Mouse (Mus musculus) cerebellum, adult 11-12 months (tissue): ENCODE results near the gene Fkbp5.

ENCODE experiments used
- DNase-seq: peaks from one replicate; pipeline ENCODE4 v3.0.0; 2022

The Fkbp5 gene

DNA sequence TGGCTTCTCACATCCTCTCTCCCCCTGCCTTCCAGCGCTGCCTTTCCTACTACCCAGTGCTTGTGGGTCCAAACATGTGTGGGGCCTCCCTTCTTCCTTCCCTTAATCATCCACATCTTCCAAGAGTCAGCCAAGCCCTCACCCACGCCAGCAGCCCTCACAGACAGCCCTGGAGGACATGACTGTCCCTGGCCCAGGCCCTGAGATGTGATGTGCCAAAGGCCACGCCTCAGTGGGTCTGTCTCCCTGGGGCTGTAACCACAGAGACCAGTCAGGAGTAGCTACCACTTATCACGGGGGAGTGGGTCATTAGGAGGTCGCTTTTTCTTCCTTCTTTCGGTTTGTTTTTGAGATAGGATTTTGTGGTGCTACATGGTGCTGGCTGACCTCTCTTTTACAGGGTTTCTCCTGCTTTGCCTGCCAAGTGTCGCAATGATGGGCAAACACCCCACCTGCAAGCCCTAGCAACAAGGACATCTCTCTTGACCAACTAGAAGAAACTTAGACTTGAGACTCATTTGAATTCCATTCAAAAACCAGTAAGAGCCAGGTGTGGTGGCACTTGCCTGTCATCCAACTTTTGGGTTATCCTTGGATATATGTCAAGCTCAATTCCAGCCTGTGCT lies 15.0 kb downstream of the Fkbp5 start:
- no peak for DNase-seq

DNA sequence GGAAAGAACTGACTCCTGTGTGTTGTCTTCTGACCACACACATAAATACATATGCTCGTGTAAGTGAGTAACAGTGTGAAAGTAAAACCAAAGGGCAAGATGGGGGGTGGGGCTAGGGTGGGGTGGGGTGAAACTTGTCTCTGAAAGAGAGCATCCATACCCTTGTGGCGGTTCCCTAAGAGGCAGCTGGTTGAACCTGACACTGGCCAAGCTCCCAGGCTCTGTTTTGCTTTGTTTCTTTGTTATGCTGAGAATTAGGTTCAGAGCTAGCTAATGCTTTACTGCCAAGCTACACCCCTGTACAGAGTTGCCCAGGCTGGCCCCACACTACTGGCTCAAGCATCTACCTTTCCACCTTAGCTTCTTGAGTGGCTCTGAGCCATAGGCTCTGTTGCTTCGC lies 16.9 kb downstream of the Fkbp5 start:
- DNase-seq, result no peak

DNA sequence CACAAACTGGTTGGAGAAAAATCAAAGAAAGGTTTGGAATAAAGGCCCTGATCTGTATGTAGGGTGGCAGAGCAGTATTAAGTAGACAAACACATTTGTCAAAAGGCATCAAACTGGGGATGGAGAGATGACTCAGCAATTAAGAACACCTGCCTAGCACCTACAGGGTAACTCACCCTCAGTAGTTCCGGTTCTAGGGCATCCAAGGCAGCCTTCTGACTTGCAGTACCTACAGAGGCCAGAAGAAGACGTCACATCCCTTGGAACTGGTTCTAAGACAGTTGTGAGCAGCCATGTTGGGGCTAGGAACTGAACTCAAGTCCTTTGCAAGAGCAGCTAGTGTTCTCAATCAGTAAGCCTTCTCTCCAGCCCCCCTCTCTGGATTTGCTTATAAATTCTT lies 18.1 kb downstream of the Fkbp5 start:
- no peak for DNase-seq

DNA sequence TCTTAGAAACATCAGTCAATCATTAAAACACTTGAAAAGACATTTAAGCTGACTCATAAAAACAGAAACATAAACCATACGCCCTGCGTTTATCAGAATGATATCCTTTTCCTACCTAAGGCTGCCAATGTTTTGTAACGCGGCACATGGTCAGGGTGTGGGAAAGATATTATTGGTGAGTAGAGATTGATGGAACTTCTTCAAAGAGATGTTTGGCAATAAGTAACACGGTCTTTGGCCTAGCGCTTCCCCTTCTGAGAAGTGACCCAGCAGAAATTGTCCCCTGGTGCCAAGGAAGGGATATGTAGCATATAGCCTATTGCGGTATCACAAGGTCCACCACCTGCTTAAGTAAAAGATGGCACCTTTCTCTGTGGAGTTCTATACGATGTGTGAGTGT lies 21.5 kb downstream of the Fkbp5 start:
- DNase-seq, result no peak

DNA sequence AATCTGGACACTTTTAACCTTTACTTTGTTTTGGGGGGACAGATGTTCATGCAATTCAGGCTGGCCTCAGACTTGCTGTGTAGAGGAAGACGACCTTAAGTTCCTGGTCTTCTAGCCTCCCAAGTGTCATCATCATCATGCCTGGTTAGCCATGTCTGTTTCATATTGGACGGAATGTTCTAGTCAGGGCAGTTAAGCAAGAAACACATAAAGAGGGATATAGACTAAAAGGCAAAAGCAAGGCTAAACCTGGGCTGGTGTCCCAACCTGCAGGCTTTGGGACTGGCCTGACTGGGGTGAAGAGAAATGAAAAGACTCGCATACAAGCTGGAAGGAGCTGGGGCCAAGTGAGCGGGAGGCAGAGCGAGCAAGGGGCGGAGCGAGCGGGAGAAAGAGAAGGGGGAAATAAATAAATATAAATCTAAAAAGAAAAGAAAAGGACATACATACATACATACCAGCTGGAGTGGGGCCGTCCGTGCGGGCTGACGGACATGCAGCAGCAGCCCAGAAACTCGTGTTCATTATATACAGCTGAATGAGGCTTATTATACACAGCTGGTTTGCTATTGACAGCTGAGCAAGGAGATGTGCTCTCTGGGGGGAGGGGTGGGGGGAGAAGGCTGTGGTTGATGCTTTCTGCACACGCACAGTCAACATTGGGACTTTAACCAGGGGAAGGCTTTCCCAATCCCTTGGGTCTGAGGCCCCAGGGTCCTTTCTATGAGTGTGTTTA lies 26.1 kb downstream of the Fkbp5 start:
- no peak for DNase-seq

DNA sequence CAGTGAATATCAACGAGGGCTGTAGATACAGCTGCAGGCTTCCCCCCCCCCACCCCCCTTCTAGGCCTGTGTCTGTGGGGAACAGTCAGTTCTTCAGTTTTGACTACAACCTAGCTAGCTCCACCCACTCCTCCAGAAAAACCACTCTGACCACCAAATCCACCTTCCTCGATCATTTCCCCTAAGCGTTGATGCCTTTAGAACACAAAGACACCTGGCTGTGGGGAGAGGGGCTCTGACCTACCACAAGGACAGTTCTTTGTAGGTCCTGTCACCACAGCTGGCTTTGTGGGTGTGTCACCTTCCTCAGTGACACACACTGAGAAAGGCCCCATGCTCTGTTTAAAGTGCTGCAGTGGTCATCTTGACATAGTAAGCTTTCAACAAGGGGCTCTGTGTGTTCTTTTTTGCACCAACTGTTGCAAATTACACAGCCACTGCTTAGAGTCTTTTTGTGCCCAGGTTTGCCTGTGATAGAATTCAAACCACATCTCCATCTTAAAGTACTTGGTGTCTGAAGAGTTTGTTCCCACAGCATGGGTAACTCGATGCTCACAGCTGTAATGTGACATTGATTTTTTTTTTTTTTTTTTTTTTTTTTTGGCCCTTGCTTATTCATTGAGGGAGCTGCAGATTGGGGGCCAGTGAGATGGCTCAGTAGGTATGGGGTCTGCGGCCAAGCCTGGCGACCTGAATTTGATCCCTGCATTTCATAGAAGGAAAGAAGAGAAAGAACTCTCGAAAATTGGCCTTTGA lies 28.9 kb downstream of the Fkbp5 start:
- DNase-seq, result no peak

DNA sequence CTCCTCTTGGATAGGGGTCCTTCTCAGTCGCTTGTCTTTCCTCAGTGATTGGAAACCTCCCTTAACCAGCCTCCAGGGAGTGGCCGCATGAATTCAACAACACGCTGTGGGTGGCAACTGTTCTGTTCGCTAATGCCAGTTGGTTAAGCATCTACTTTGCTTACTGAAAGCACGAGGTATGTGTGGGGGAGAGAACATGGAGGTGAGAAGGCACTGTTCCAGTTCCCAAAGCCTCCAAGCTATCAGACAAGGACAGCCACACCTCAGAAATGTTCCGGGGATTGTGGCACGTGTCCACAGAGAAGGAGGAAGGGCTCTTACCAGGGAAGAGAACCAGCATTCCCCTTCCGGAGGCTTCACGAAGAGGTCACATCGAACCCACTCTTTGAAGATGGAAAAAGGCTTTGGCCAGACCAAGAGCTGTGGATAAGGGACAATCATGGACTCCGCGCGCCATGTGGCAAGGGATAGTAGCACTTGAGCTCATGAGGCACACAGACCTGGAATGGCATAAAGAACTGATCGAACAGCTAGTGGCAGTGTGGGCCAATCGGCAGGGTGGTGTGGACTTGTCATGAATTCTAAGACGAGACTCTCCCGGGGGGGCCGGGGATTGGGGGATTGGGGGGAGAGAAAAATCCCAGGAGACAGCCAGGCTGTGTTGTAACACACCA lies 29.6 kb downstream of the Fkbp5 start:
- peak; percentile 13 for DNase-seq

DNA sequence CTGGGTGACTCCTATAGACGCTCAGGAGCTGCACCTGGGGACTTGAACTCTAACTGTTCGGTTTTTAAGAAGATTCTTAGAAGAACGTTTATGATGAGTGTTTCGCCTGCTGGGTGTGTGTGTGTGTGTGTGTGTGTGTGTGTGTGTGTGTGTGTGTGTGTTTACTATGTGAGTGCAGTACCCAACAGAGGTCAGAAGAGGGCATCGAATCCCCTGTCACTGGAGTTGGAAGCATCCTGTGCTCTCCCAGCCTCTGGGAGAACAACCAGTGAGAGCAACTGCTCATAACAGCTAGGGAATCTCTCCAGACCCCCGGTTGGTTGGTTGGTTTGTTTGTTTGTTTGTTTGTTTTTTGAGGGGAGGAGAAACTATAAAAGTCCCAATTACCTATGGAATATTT lies 30.6 kb downstream of the Fkbp5 start:
- DNase-seq, result no peak

DNA sequence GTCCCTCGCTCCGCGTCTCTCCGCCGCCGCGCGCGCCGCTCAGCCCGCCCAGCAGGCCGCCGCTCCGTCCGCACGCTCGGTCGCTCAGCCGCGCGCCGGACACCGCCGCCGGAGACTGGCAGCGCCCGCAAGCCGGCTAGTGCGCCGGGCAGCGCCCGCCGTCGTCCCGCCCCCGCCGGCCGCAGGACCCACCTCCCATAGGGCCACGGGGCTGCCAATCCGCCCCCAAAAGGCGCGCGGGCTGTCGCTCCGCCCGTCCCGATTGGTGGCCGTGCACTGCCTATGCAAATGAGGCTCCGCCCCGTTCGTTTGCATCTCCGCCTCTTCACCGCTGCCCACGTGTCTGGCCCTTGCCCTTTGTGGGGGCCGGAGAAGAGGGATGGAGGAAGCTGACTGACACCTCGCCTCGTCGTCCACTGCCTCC lies 31.3 kb downstream of the Fkbp5 start:
- peak; percentile 97 for DNase-seq

DNA sequence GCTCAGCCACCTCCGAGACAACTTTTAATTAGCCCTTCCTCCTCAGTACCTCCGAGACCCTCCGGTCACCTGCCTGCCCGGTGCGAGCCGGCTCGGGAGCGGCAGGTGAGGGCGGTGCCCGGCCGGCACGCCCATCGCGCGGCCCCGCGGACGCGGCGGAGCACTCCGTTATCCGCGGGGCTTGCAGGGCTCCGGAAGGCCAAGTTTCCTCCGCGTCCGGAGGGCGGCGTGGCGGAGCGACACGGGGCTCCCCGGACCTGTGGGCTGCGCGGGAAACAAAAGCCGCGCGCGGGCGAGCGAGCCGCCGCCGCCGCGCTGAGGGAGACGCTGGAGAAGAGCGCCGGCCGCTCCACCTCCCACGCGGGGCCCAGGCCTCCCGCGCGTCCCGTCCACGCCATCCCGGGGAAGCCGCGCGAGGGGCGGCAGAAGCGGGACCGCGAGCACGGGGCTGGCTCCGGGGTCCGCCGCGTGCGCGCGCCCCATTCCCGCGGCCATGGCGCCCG lies 31.8 kb downstream of the Fkbp5 start:
- peak; percentile 39 for DNase-seq

DNA sequence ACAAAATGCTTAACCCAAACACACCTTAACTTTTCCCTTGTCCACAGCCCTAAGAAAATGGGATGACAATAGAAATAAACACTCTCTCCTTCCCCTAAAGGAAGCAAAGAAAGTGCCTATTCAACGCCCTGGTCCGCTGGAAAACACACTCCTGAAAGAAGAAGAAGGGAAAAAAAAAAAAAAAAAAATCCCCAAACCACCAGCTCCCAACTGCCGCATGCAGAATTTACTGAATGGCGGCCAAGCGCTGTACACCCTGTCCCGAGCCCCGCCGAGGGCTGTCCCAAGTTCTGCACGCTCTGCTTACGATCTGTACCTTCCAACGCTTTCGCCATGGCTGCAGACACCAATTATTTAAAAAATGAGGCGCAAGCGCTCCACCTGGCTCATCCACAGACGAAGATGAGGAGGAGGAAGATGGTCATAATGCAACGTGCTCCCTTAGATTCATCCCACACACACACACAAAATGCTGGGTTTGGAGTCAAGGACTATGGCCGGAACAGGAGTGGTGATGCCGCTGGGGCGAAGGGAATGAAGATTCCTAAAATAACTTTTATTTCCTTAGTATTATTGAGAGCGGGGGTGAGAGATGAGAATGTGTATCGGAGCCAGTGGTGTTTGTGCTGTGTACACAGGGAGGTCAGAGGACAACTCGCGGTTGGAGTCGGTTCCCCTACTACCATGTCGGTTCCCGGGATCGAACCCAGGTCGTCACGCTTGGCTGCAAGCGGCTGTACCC lies 32.5 kb downstream of the Fkbp5 start:
- peak; percentile 39 for DNase-seq

DNA sequence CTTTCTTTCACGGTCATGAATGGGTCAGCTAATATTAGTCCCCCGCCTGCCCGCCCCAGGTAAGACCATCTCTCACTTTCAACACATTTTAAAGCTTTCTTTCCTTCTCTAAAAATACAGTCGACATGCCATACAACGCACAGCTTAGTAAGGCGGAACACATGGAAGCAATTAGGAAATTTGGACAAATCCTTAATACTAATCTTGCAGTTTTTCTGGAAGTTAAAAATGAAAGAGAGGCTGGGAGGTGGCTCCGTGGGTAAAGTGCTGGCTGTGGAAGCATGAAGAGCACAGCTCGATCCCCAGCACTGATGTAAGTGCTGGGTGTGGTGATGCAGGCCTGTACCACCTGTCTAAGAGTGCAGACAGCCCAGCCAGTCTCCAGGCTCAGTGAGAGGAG lies 39.9 kb downstream of the Fkbp5 start:
- DNase-seq, result no peak

DNA sequence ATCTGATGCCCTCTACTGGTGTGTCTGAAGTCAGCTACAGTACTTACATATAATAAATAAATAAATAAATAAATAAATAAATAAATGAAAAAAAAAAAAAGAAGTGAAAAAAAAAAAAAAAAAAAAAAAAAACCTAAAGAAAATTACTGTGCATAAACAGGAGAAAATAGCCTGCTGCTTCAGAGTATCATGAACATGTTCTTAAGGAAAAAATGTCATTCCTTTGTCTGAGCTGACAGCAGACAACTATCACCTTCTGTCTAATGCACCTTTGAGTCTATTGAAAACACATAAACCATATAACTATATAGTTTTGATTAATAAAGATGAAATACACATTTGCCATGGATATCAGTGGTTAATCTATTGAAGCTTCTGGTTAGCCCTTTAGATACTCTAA lies 40.9 kb downstream of the Fkbp5 start:
- no peak for DNase-seq

DNA sequence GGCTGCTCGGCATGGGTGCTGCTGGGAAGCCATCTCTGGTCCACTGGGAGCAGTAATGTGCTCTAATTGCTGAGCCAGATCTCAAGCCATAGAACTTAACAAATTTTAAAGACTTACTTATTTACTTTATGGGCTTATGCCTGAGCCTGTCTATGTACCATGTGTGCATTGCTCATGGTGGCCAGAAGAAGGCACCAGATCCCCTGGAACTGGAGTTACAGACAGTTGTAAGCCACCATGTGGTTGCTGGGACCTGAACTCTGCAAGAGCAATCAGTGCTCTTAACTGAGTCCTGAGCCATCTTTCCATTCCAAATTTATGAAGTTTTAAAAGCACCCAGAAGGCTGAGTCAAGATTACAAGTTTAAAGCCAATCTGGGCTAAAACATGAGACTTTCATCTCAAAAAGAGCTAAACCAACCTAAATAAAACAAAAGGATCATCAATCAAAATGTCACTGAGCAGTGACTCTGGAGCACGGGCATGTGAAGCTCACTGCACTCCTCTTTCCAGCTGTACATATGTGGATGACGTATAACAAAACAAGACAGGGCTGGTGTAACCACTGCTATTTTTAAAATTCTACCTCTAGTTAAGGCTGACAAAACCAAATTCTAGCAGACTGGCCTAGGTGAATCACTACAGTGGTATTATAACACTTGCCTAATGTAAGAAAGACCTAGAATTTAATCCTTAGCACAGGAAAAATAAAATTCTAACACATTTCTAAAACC lies 41.6 kb downstream of the Fkbp5 start:
- DNase-seq, result no peak

DNA sequence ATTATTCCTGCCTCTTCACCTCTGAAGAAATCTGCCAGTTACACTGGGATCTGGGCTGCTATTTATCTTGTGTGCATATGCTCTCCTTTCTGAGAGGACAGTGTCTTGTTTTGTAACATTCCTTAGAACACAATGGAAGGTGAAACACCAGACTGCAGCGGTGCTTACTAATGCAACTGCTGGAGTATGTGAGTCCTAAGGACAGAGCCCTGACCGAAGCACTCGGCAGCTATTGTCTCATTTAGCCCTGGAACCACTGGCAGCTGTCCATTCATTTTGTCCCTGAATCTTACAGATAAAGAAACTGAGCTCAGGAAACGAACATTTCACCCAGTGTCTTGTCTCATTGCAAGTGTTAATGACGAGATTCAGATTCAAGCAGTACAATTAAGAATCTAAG lies 44.6 kb downstream of the Fkbp5 start:
- DNase-seq, result no peak

DNA sequence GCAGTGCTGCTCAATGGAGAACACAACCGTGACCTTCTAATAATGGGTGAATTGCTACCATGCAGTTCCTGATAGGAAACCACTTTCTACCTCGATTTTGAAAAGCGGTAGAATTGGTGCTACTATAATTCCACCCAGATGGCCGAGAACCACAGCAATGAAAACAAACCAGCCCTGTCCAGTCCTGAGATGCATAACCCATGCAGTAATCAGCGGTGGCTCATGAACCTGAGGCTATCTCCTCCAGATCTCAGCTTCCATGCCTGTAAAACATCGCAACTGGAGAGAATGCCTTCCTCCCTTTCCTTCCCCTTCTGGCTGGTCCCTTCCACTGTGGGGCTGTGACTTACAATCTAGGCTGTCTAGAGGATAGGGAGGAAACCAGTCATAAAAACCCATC lies 46.5 kb downstream of the Fkbp5 start:
- DNase-seq, result no peak

DNA sequence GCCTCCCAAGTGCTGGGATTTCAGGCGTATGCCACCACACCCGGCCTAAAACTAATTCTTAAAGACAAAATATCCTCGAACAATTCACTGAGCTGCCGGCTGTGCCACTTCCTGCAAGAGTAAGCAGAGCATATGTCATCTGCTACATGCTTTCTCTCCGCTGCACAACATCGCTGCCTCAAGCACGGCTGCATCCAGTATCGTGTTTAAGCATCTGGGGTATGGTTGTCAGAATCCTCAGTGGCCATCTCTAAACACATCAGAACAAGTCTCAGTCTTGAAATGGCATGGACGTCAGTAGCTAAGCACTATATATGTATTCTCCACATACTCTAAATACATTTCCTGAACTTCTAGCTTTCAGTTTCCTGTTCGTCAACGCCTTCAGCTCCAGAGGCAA lies 49.6 kb downstream of the Fkbp5 start:
- DNase-seq, result no peak

DNA sequence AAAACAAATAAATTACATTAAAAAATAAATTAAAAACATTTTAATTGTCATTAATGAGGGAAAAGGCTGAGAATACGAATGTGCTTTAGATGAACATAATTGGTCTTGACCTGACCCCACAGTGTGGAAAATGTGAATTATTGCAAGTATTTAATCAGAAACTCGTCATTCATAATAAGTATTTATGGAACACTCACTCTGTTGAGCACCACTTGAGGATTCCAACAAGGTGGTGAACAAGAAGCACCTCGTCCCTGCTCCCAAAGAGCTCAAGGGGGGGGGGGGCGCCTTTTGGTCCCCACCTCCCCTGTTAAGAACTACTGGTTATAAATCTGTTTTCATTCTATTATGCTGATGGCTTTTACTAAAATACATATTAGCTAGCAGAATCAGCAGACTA lies 51.4 kb downstream of the Fkbp5 start:
- no peak for DNase-seq

DNA sequence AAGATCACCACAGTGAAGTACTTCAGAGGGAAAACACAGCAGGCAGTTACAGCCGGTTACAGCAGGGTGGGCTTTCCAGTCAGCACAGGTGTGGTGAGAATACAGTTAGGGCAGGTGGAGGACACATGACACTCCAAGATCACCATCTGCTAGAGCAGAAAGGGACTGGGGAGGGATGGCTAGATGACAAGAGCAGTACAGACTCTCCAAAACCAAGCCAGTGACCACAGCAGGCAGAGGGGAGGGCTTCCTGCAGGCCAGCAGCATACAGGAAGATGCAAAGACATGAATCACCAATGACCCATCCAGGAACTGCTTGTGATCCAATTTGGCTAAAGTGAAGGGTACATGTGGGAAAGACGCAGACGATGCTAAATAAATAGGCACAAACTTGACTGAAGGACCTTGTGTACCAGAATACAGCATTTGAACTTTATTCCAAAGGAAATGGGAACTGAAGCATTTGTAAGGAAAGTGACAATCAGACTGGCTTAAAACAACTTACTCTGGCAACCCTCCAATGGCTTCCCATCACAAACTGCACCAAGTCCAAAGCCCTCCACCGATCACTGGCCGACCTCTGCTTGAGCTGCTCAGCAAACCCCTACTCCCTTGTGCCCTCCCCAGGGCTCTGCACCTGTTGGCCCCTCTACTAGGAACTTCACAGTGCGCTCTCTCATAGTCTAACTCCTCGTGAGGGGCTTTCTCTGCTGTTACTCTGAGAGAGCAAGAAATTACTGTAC lies 53.5 kb downstream of the Fkbp5 start:
- no peak for DNase-seq

DNA sequence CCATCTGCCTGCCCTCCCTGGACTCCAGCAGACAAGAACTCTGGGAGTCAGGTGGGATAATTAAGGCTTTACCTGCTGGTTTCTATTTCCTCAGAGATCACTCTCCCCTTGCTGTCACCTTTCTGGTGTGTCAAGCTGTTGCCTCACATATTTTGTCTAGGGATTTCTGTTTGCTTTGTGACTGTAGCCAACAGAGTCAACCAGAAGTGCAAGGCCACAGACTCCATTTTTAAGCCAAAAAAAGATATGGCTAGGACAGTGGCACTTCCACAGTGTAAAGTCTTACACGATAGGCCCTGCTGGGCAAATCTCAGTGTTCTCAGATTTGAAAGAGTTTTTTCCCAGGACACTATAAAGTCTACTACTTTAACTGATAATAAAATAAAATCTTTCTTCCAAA lies 56.9 kb downstream of the Fkbp5 start:
- DNase-seq, result no peak

DNA sequence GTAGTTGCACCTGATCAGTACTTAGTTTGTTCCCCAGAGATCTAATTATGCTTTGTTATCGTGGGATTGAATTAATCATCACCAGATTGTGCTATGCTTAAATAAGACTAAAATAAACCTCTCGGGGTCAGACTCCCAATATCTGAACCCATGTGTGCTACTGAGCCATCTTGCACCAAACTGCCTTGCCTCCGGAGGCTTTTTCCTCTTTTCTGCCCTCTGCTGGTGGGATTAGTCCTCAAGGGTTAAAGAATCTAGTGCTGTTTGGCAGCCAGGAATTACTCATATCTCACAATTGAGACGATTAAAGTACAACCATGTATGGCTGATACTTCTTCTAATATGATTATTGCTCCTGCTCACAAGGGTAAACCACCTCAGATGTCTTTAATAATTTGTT lies 62.2 kb downstream of the Fkbp5 start:
- no peak for DNase-seq
